Mouse (Mus musculus) testis, adult 2 months (tissue): ENCODE measurements around the gene Mamdc4.
A peak's percentile ranks its signal among the peaks of the same experiment; 100 is the strongest.

Source experiments
- CTCF ChIP-seq: fragments of 200-500 bp; IDR thresholded peaks from 2 replicates; pipeline ENCODE4 v1.5.1; 2012; ENCODE audit warnings: low read depth, mild to moderate bottlenecking, inconsistent platforms, low read length, moderate library complexity; ENCODE audit not compliant: control insufficient read depth, insufficient read depth, insufficient replicate concordance
- POLR2A ChIP-seq: fragments of 200-500 bp; IDR thresholded peaks from 2 replicates; pipeline ENCODE4 v1.6.1; 2012; ENCODE audit warnings: low read depth, mild to moderate bottlenecking, inconsistent platforms, low read length, moderate library complexity; ENCODE audit not compliant: control insufficient read depth

DNA sequence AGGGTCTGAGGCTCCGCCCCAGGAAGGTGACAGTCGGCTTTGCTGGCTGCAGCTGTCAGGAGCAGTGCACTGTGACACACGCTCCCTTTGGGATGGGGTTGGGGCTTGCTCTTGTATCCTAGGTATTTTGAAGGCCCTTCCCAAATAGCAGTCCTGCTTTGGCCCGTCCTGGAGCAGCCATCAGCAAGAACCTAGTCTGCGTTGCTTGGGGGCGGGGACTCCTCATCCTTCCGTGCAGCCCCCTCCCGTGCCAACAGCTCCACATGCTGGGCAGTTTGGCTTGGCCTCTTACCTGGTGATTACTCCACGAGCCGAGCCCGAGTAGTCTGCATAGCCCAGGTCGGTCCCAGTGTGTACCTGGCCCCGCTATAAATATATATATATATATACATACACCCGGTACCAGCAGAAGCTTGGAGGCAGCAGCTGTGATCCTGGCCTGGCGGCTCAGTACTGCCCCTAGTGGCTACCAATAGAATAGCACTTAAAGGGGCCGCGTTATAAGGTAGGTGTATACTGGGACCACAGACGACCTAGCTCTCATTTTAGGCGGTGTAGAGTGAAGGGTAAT, 6.7 kb upstream of the Mamdc4 start, which contains the start of gene Ajm1:
- peak; percentile 81; the same call in 1 of the 2 replicates for TF ChIP-seq CTCF
- 0 out of 2 replicates have a peak, but pooled peaks have one; percentile 10 for TF ChIP-seq POLR2A
